Mouse (Mus musculus) thymus, adult 2 months (tissue): Measurements from ENCODE around the gene Fstl1.

Source experiments
- CTCF ChIP-seq: fragments of 200-500 bp; IDR thresholded peaks from 2 replicates; pipeline ENCODE4 v1.5.1; 2012; ENCODE audit warnings: mild to moderate bottlenecking, control low read depth, low read length, moderate library complexity, borderline replicate concordance; ENCODE audit not compliant: control insufficient read depth, poor library complexity, insufficient read depth; ENCODE audit errors: extremely low read depth
- POLR2A ChIP-seq: fragments of 200-500 bp; IDR thresholded peaks from 2 replicates; pipeline ENCODE4 v1.6.1; 2012; ENCODE audit warnings: mild to moderate bottlenecking, low read length, control low read depth, moderate library complexity; ENCODE audit not compliant: control insufficient read depth, poor library complexity, insufficient read depth; ENCODE audit errors: extremely low read depth

DNA sequence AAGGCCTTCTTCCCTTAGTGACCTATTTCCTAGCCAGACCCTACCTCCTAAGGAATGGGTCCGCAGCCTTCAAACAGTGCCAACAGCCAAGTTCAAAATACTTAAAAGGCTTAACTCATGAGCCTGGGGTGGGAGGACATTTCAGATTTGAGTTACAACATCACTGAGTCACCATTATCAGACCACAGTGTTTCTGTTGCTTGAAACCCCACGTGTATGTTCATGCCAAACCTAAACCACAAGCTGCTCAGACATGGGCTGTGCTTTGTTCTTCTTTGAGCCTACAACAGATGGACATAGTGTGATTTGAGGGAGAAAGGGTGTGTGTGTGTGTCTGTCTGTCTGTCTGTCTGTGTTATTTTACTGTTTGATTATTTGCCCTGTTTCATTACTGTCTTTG is 24.4 kb downstream of the Fstl1 start:
- TF ChIP-seq CTCF (no peak), POLR2A (no peak)
